Mouse (Mus musculus) neural tube, embryonic 12.5 days (tissue): ENCODE measurements around the gene Rgl1. TPM values are rescaled to one million over a fixed set of nuclear protein-coding genes. Genes with fewer than 3 reads are reported as not detected.
A peak's percentile ranks its signal among the peaks of the same experiment; 100 is the strongest.

ENCODE experiments used
- ATAC-seq: fragments of 200-750 bp; cut with Nextera tagmentation; 2 replicates; pipeline ENCODE4 v1.8.0; 2017; ENCODE audit warnings: low read depth, mild to moderate bottlenecking, moderate TSS enrichment, moderate library complexity; ENCODE audit not compliant: low FRiP score
- H3K27ac ChIP-seq: fragments of 300-500 bp; sonication (generic); 2 replicates; pipeline ENCODE4 v1.5.1; 2016
- H3K27me3 ChIP-seq: fragments of 300-500 bp; sonication (generic); replicated peaks from 2 replicates; pipeline ENCODE4 v1.6.1; 2016; ENCODE audit warnings: mild to moderate bottlenecking
- H3K36me3 ChIP-seq: fragments of 300-500 bp; sonication (generic); 2 replicates; pipeline ENCODE4 v1.6.1; 2016; ENCODE audit warnings: mild to moderate bottlenecking
- H3K4me1 ChIP-seq: fragments of 300-500 bp; sonication (generic); 2 replicates; pipeline ENCODE4 v1.6.1; 2016
- H3K4me2 ChIP-seq: fragments of 300-500 bp; sonication (generic); replicated peaks from 2 replicates; pipeline ENCODE4 v1.6.1; 2016; ENCODE audit warnings: mild to moderate bottlenecking
- H3K4me3 ChIP-seq: fragments of 300-500 bp; sonication (generic); 2 replicates; pipeline ENCODE4 v1.5.1; 2016
- H3K9ac ChIP-seq: fragments of 300-500 bp; sonication (generic); 2 replicates; pipeline ENCODE4 v1.6.1; 2016; ENCODE audit warnings: mild to moderate bottlenecking
- H3K9me3 ChIP-seq: fragments of 300-500 bp; sonication (generic); 2 replicates; pipeline ENCODE4 v1.6.1; 2016; ENCODE audit warnings: mild to moderate bottlenecking
- WGBS: fragments of 180-500 bp; shearing (Covaris S2); methylation state at CpG from one replicate; pipeline ENCODE4 v1.1.7; 2016; 5-methylcytosine and 5-hydroxymethylcytosine counted together
- polyA plus RNA-seq: library from polyadenylated mRNA; unstranded; fragments of >200 nt; fragmentation: Nextera tagmentation; extraction: Ambion mirVana; gene quantifications from 2 replicates; pipeline ENCODE4 v1.2.1, GENCODE M21; 2016

The Rgl1 gene
- polyA plus RNA-seq, 1 experiment from 2014 or later, result 22.7 TPM

DNA sequence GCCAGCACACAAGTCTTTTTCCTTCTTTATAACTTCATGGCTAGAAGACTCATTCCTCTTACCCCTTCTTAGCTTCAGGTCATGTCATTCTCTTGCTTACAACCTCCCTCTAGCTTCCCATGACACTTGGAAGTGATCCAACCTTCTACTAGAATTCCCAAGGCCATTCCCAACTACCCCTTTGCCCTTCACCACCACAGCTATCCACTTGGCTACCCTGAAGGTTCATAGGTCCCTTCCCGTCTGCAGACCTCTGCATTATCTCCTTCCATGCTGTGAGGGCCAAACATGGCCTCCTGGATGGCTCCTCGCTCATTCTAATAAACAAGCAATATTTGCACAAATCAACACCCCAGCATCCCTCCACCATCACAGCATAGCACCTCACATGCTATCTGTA, 165.7 kb downstream of the Rgl1 start:
- WGBS, result 87% methylated on average over 2 of the region's 2 CpGs
- Histone ChIP-seq H3K9ac (no peak overlapping the region), H3K36me3 (no peaks in the 10 kb centered on the region), H3K27ac (no peak overlapping the region), H3K27me3 (no peaks in the 10 kb centered on the region), H3K4me1 (no peaks in the 10 kb centered on the region), H3K4me2 (no peak overlapping the region), H3K9me3 (no peaks in the 10 kb centered on the region), H3K4me3 (no peak overlapping the region)
- ATAC-seq, result no peak

DNA sequence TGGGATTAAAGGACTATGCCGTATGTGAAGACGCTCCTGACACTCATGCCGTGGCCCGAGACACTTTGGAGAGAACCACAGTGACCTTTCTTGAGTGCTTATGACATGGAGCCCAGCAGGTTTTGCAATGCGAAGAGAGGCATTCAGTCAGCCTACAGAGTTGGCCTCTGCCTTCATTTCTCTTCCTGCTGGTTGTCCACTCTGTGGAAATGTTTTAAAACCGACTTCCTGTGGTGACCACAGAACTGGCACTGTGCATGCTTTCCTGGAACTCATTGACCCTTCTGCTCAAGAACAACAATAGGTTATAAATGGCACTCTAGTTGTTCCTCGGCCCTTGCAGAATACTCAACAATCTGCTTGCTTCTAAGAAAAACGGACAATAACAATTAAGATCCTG, 166.8 kb downstream of the Rgl1 start:
- H3K4me3 ChIP-seq, result no peak overlapping the region
- H3K27me3 ChIP-seq, result no peaks in the 10 kb centered on the region
- H3K27ac ChIP-seq, result no peak overlapping the region
- H3K36me3 ChIP-seq, result no peaks in the 10 kb centered on the region
- H3K9me3 ChIP-seq, result no peaks in the 10 kb centered on the region
- no peak overlapping the region for H3K9ac ChIP-seq
- no peak overlapping the region for H3K4me2 ChIP-seq
- 72% methylated on average over 8 of the region's 8 CpGs for WGBS
- ATAC-seq, result no peak
- H3K4me1 ChIP-seq, result no peaks in the 10 kb centered on the region

DNA sequence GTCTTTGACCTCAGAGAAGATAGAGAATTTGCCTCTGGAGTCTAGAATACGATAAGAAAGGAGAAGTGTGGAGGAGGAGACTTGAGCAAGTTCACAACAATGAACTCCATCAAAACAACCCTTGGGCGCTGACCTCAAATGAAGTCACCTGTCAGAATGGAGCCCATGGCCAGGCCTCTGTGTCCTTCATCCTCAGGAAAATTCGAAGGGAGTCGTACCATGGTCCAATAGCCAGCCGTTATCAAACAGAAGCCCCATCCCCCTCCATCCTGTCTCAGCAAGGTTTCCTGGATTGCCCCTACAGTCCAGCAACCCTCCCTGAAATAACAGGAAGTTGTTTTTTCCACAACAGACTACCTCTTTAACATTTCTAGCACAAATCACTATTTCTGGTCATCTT, 171.5 kb downstream of the Rgl1 start:
- H3K9ac ChIP-seq, result no peak overlapping the region
- no peak overlapping the region for H3K4me3 ChIP-seq
- no peaks in the 10 kb centered on the region for H3K36me3 ChIP-seq
- H3K4me1 ChIP-seq, result peaks cover 3% of the 10 kb centered on the region; the same call in 1 of the 2 replicates
- no peaks in the 10 kb centered on the region for H3K9me3 ChIP-seq
- WGBS, result 74% methylated on average over 5 of the region's 5 CpGs
- H3K4me2 ChIP-seq, result no peak overlapping the region
- ATAC-seq, result no peak
- H3K27me3 ChIP-seq, result no peaks in the 10 kb centered on the region
- no peak overlapping the region for H3K27ac ChIP-seq

- 91% methylated on average over 9 of the region's 9 CpGs for WGBS
- H3K4me2 ChIP-seq, result no peak overlapping the region
- no peak overlapping the region for H3K4me3 ChIP-seq
- no peak overlapping the region for H3K27ac ChIP-seq
- H3K9me3 ChIP-seq, result no peaks in the 10 kb centered on the region
- peaks cover 10% of the 10 kb centered on the region; the same call in 1 of the 2 replicates for H3K4me1 ChIP-seq
- H3K9ac ChIP-seq, result no peak overlapping the region
- no peaks in the 10 kb centered on the region for H3K36me3 ChIP-seq
- ATAC-seq, result no peak
- H3K27me3 ChIP-seq, result no peaks in the 10 kb centered on the region
Measured at GRCm38 (mm10) chr1:152593831-152594549, 172.2 kb downstream of the Rgl1 start.

GRCm38 (mm10) chr1:152593382-152593781, 172.8 kb downstream of the Rgl1 start:
- Histone ChIP-seq H3K27me3 (no peaks in the 10 kb centered on the region), H3K9me3 (no peaks in the 10 kb centered on the region), H3K27ac (no peak overlapping the region), H3K4me2 (no peak overlapping the region), H3K4me3 (no peak overlapping the region), H3K4me1 (peaks cover 10% of the 10 kb centered on the region; the same call in 1 of the 2 replicates), H3K36me3 (no peaks in the 10 kb centered on the region), H3K9ac (no peak overlapping the region)
- ATAC-seq, result no peak
- WGBS, result 92% methylated on average over 7 of the region's 7 CpGs

- H3K9me3 ChIP-seq, result no peaks in the 10 kb centered on the region
- no peak overlapping the region for H3K4me3 ChIP-seq
- H3K27me3 ChIP-seq, result no peaks in the 10 kb centered on the region
- H3K4me2 ChIP-seq, result no peak overlapping the region
- peaks cover 10% of the 10 kb centered on the region; the same call in 1 of the 2 replicates for H3K4me1 ChIP-seq
- no peak overlapping the region for H3K9ac ChIP-seq
- no peak overlapping the region for H3K27ac ChIP-seq
- no peaks in the 10 kb centered on the region for H3K36me3 ChIP-seq
- WGBS, result 81% methylated on average over 6 of the region's 6 CpGs
- ATAC-seq, result no peak
Measured at GRCm38 (mm10) chr1:152592609-152593008, 173.5 kb downstream of the Rgl1 start.

GRCm38 (mm10) chr1:152591746-152592498, 174.2 kb downstream of the Rgl1 start:
- H3K4me2 ChIP-seq, result no peak overlapping the region
- H3K4me1 ChIP-seq, result peaks cover 10% of the 10 kb centered on the region; the same call in 1 of the 2 replicates
- H3K9me3 ChIP-seq, result no peaks in the 10 kb centered on the region
- H3K4me3 ChIP-seq, result no peak overlapping the region
- WGBS, result 85% methylated on average over 15 of the region's 15 CpGs
- no peaks in the 10 kb centered on the region for H3K36me3 ChIP-seq
- no peak for ATAC-seq
- H3K27ac ChIP-seq, result no peak overlapping the region
- no peak overlapping the region for H3K9ac ChIP-seq
- H3K27me3 ChIP-seq, result no peaks in the 10 kb centered on the region

GRCm38 (mm10) chr1:152590321-152590720, 175.8 kb downstream of the Rgl1 start:
- Histone ChIP-seq H3K27ac (no peak overlapping the region), H3K4me1 (peaks cover 10% of the 10 kb centered on the region; the same call in 1 of the 2 replicates), H3K9me3 (no peaks in the 10 kb centered on the region), H3K27me3 (no peaks in the 10 kb centered on the region), H3K9ac (no peak overlapping the region), H3K4me3 (no peak overlapping the region), H3K36me3 (no peaks in the 10 kb centered on the region), H3K4me2 (no peak overlapping the region)
- 84% methylated on average over 5 of the region's 5 CpGs for WGBS
- ATAC-seq, result no peak

- no peaks in the 10 kb centered on the region for H3K36me3 ChIP-seq
- no peak overlapping the region for H3K9ac ChIP-seq
- 47% methylated on average over 9 of the region's 9 CpGs for WGBS
- H3K4me1 ChIP-seq, result peaks cover 10% of the 10 kb centered on the region; the same call in 1 of the 2 replicates
- 0 out of 2 replicates have a peak overlapping the region, but pooled peaks have one; percentile 18 for H3K4me2 ChIP-seq
- ATAC-seq, result no peak
- no peak overlapping the region for H3K27ac ChIP-seq
- H3K27me3 ChIP-seq, result no peaks in the 10 kb centered on the region
- no peaks in the 10 kb centered on the region for H3K9me3 ChIP-seq
- no peak overlapping the region for H3K4me3 ChIP-seq
Measured at GRCm38 (mm10) chr1:152589331-152589935, 176.7 kb downstream of the Rgl1 start.

GRCm38 (mm10) chr1:152587431-152587830, 178.7 kb downstream of the Rgl1 start:
- Histone ChIP-seq H3K36me3 (no peaks in the 10 kb centered on the region), H3K9me3 (no peaks in the 10 kb centered on the region), H3K27me3 (no peaks in the 10 kb centered on the region), H3K4me3 (no peak overlapping the region), H3K27ac (no peak overlapping the region), H3K4me1 (peaks cover 10% of the 10 kb centered on the region; the same call in 1 of the 2 replicates), H3K4me2 (no peak overlapping the region), H3K9ac (no peak overlapping the region)
- 89% methylated on average over 3 of the region's 3 CpGs for WGBS
- ATAC-seq, result no peak

GRCm38 (mm10) chr1:152585385-152585984, 180.7 kb downstream of the Rgl1 start:
- Histone ChIP-seq H3K4me1 (peaks cover 10% of the 10 kb centered on the region; the same call in 1 of the 2 replicates), H3K36me3 (no peaks in the 10 kb centered on the region), H3K27ac (no peak overlapping the region), H3K27me3 (no peaks in the 10 kb centered on the region), H3K9ac (no peak overlapping the region), H3K4me2 (no peak overlapping the region), H3K4me3 (no peak overlapping the region), H3K9me3 (no peaks in the 10 kb centered on the region)
- 77% methylated on average over 7 of the region's 7 CpGs for WGBS
- no peak for ATAC-seq

DNA sequence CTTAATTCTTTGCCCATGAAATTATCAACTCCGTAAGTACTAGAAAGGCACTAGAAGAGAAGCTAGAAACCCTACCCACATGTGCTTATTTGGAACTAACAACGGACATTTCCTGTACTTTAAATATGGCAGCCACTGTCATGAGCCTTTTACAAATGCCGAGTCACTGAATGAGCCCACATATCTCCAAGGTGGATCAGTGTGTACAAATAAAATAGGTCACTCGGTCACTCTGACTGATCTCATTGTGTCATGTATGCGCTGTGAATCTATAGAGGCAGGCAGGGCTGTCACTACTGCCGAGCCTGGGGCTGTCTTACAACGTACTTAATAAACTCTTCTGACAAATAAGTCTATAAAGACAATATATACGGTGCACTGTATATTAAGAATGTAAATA, 181.2 kb downstream of the Rgl1 start:
- H3K4me3 ChIP-seq, result no peak overlapping the region
- H3K4me1 ChIP-seq, result peaks cover 8% of the 10 kb centered on the region; the same call in 1 of the 2 replicates
- H3K27ac ChIP-seq, result no peak overlapping the region
- no peak overlapping the region for H3K4me2 ChIP-seq
- WGBS, result 85% methylated on average over 8 of the region's 8 CpGs
- ATAC-seq, result no peak
- no peaks in the 10 kb centered on the region for H3K36me3 ChIP-seq
- H3K9me3 ChIP-seq, result no peaks in the 10 kb centered on the region
- no peak overlapping the region for H3K9ac ChIP-seq
- H3K27me3 ChIP-seq, result no peaks in the 10 kb centered on the region
